Mouse (Mus musculus) intestine, embryonic 15.5 days (tissue): ENCODE measurements around the gene 9430097D07Rik. TPM values are rescaled to one million over a fixed set of nuclear protein-coding genes. Genes with fewer than 3 reads are reported as not detected.

Source experiments
- polyA plus RNA-seq: library from polyadenylated mRNA; unstranded; fragments of >200 nt; fragmentation: Nextera tagmentation; extraction: Ambion mirVana; gene quantifications from 2 replicates; pipeline ENCODE4 v1.2.1, GENCODE M21; 2015

The 9430097D07Rik gene
- polyA plus RNA-seq, 1 experiment from 2014 or later: not detected

Other genes starting within 250 kb of the 9430097D07Rik start
- gene Ciz1, start 223.4 kb downstream of the 9430097D07Rik start, polyA plus RNA-seq: 38.9 and 39.8 TPM in 2 replicates
- gene Dnm1, start 222.3 kb downstream of the 9430097D07Rik start, polyA plus RNA-seq: 12.2 and 16.4 TPM in 2 replicates
- gene 1110008P14Rik, start 193.7 kb downstream of the 9430097D07Rik start, polyA plus RNA-seq: 38.6 and 42.5 TPM in 2 replicates
- 1.8 and 4.7 TPM in 2 replicates for gene Lcn2, start 187.4 kb downstream of the 9430097D07Rik start, polyA plus RNA-seq
- 43.5 and 48.2 TPM in 2 replicates for gene Ptges2, start 179.8 kb downstream of the 9430097D07Rik start, polyA plus RNA-seq
- gene Naif1, start 125.2 kb downstream of the 9430097D07Rik start, polyA plus RNA-seq: 4.7 and 5.0 TPM in 2 replicates
- 20.0 and 20.1 TPM in 2 replicates for gene Slc25a25, start 124.2 kb downstream of the 9430097D07Rik start, polyA plus RNA-seq
- 9.7 and 9.8 TPM in 2 replicates for gene Fam102a, start 40.4 kb downstream of the 9430097D07Rik start, polyA plus RNA-seq
- 115 and 121 TPM in 2 replicates for gene Dpm2, start 4.8 kb downstream of the 9430097D07Rik start, polyA plus RNA-seq
- gene Pip5kl1, start 887 bp downstream of the 9430097D07Rik start, polyA plus RNA-seq: 0.56 and 0.69 TPM in 2 replicates
- gene St6galnac4, start 11.4 kb upstream of the 9430097D07Rik start, polyA plus RNA-seq: 16.4 and 18.8 TPM in 2 replicates
- 14.0 and 15.7 TPM in 2 replicates for gene St6galnac6, start 24.0 kb upstream of the 9430097D07Rik start, polyA plus RNA-seq
- gene Ak1, start 46.1 kb upstream of the 9430097D07Rik start, polyA plus RNA-seq: 19.2 and 19.6 TPM in 2 replicates
- gene Eng, start 70.9 kb upstream of the 9430097D07Rik start, polyA plus RNA-seq: 62.6 and 63.2 TPM in 2 replicates
- gene Fpgs, start 128.5 kb upstream of the 9430097D07Rik start, polyA plus RNA-seq: 30.1 and 35.5 TPM in 2 replicates
- 95.7 and 99.6 TPM in 2 replicates for gene Cdk9, start 137.4 kb upstream of the 9430097D07Rik start, polyA plus RNA-seq
- 27.8 and 28.6 TPM in 2 replicates for gene Sh2d3c, start 145.4 kb upstream of the 9430097D07Rik start, polyA plus RNA-seq
- gene 6330409D20Rik, start 165.3 kb upstream of the 9430097D07Rik start, polyA plus RNA-seq: 0.13 and 0.34 TPM in 2 replicates
- 61.4 and 64.2 TPM in 2 replicates for gene Tor2a, start 181.6 kb upstream of the 9430097D07Rik start, polyA plus RNA-seq
- 0.18 and 0.29 TPM in 2 replicates for gene Ttc16, start 199.9 kb upstream of the 9430097D07Rik start, polyA plus RNA-seq
- gene Ptrh1, start 200.1 kb upstream of the 9430097D07Rik start, polyA plus RNA-seq: 5.5 and 6.4 TPM in 2 replicates
- 0.26 and 0.61 TPM in 2 replicates for gene Cfap157, start 208.7 kb upstream of the 9430097D07Rik start, polyA plus RNA-seq